Mouse (Mus musculus): ENCODE data around the gene Gemin4.

- no peak for TF ChIP-seq CTCF (IDR thresholded peaks at IDR 0.05)
- TF ChIP-seq EP300 (IDR thresholded peaks at IDR 0.05) = no peak
These were observed 21.0 kb downstream of the Gemin4 start for GRCm38 (mm10) chr11:76196275-76196976.

All from lung, postnatal 0 days (tissue).